Mouse (Mus musculus): ENCODE data around the gene Fbxw11.

GRCm38 (mm10) chr11:32753358-32753757 lies 110.8 kb downstream of the Fbxw11 start:
- TF ChIP-seq CTCF (IDR thresholded peaks at IDR 0.05), result no peak
- no peak for TF ChIP-seq POLR2A (IDR thresholded peaks at IDR 0.05; ENCODE audit: insufficient read depth, low read depth, low read length)
- TF ChIP-seq EP300 (IDR thresholded peaks at IDR 0.05; ENCODE audit: insufficient read depth, low read depth, low read length), result no peak

Measured in heart, adult 2 months (tissue).